Mouse (Mus musculus) CH12.LX (cell line): ENCODE measurements around the gene Tmem239. TPM values are rescaled to one million over a fixed set of nuclear protein-coding genes. Genes with fewer than 3 reads are reported as not detected.

Experiments used
- DNase-seq: peaks from one replicate; pipeline ENCODE4 v3.0.0-alpha.2; 2013; ENCODE audit errors: extremely low read depth
- H3K27ac ChIP-seq: 2 replicates; pipeline ENCODE4 v1.5.1; 2012; ENCODE audit warnings: low read depth, mild to moderate bottlenecking, control low read depth, moderate library complexity; ENCODE audit not compliant: insufficient read depth
- H3K27me3 ChIP-seq: replicated peaks from 2 replicates; pipeline ENCODE3; 2012; ENCODE audit warnings: inconsistent platforms
- H3K36me3 ChIP-seq, 2 experiments: replicated peaks in 1 of 2; 2 replicates each; pipeline versions ENCODE3 to v1.6.1; 2012; ENCODE audit warnings: inconsistent platforms in 1 of 2, low read length in 1 of 2, mild to moderate bottlenecking in 1 of 2, mixed read lengths in 1 of 2, moderate library complexity in 1 of 2; ENCODE audit not compliant: control insufficient read depth in 1 of 2, insufficient read depth in 1 of 2
- H3K4me1 ChIP-seq, 2 experiments: 2 replicates each; pipeline ENCODE4 v1.6.1; 2012; ENCODE audit warnings: inconsistent platforms in 1 of 2, moderate library complexity in 1 of 2; ENCODE audit not compliant: insufficient read depth in 2 of 2, control insufficient read depth in 1 of 2
- H3K4me2 ChIP-seq: 2 replicates; pipeline ENCODE4 v1.6.1; 2012; ENCODE audit warnings: low read depth, mild to moderate bottlenecking, control low read depth; ENCODE audit not compliant: poor library complexity, insufficient read depth, severe bottlenecking
- H3K4me3 ChIP-seq, 3 experiments: fragments of 150-350 bp in 1 of 3; sonication (generic) in 1 of 3; replicated peaks in 1 of 3; 2 replicates each; pipeline versions ENCODE3 to v1.5.1; 2011 to 2012; ENCODE audit warnings: low read depth in 2 of 3, low read length in 2 of 3, mild to moderate bottlenecking in 2 of 3, moderate library complexity in 2 of 3, control low read depth in 1 of 3, improper control_type of control experiment in 1 of 3, inconsistent platforms in 1 of 3, mixed read lengths in 1 of 3; ENCODE audit not compliant: poor library complexity in 1 of 3
- H3K79me2 ChIP-seq: replicated peaks from 2 replicates; pipeline ENCODE4 v1.6.1; 2012; ENCODE audit warnings: mild to moderate bottlenecking, moderate library complexity; ENCODE audit not compliant: control insufficient read depth, poor library complexity, insufficient read depth, severe bottlenecking; ENCODE audit errors: extremely low read depth
- H3K9ac ChIP-seq: 2 replicates; pipeline ENCODE4 v1.6.1; 2012; ENCODE audit warnings: low read depth, mild to moderate bottlenecking, control low read depth, moderate library complexity; ENCODE audit not compliant: insufficient read depth
- H3K9me3 ChIP-seq: replicated peaks from 2 replicates; pipeline ENCODE3; 2012; ENCODE audit warnings: low read length, inconsistent platforms, mixed read lengths
- BHLHE40 ChIP-seq: IDR thresholded peaks from 2 replicates; pipeline ENCODE4 v1.6.1; 2011; ENCODE audit warnings: mild to moderate bottlenecking, low read depth, low read length, improper control_type of control experiment
- CHD2 ChIP-seq: IDR thresholded peaks from 2 replicates; pipeline ENCODE4 v1.6.1; 2011; ENCODE audit warnings: low read length, improper control_type of control experiment
- E2F4 ChIP-seq: IDR thresholded peaks from 2 replicates; pipeline ENCODE4 v1.6.1; 2011; ENCODE audit warnings: low read depth, low read length, improper control_type of control experiment; ENCODE audit not compliant: insufficient replicate concordance
- ELF1 ChIP-seq: IDR thresholded peaks from 2 replicates; pipeline ENCODE4 v1.6.1; 2014; ENCODE audit warnings: low read depth, mild to moderate bottlenecking, inconsistent platforms, low read length, improper control_type of control experiment
- ETS1 ChIP-seq: conservative IDR thresholded peaks from 2 replicates; pipeline ENCODE4 v1.6.1; 2012; ENCODE audit warnings: low read depth, mild to moderate bottlenecking, inconsistent platforms, low read length, improper control_type of control experiment, moderate library complexity
- GABPA ChIP-seq: IDR thresholded peaks from 2 replicates; pipeline ENCODE4 v1.6.1; 2012; ENCODE audit warnings: low read depth, low read length, improper control_type of control experiment, inconsistent platforms; ENCODE audit not compliant: insufficient replicate concordance
- HCFC1 ChIP-seq: IDR thresholded peaks from 2 replicates; pipeline ENCODE4 v1.6.1; 2012; ENCODE audit warnings: low read depth, mild to moderate bottlenecking, inconsistent platforms, low read length, improper control_type of control experiment
- IRF4 ChIP-seq: IDR thresholded peaks from 2 replicates; pipeline ENCODE4 v1.6.1; 2014; ENCODE audit warnings: low read depth, mild to moderate bottlenecking, inconsistent platforms, low read length, improper control_type of control experiment
- JUN ChIP-seq: IDR thresholded peaks from 2 replicates; pipeline ENCODE4 v1.6.1; 2011; ENCODE audit warnings: low read depth, mild to moderate bottlenecking, low read length, improper control_type of control experiment, moderate library complexity; ENCODE audit not compliant: insufficient read depth
- KAT2A ChIP-seq: IDR thresholded peaks from 2 replicates; pipeline ENCODE4 v1.6.1; 2012; ENCODE audit warnings: low read length, improper control_type of control experiment, inconsistent platforms; ENCODE audit not compliant: insufficient replicate concordance
- MAFK ChIP-seq: IDR thresholded peaks from 2 replicates; pipeline ENCODE4 v1.6.1; 2011; ENCODE audit warnings: low read length, improper control_type of control experiment; ENCODE audit not compliant: insufficient replicate concordance
- MAX ChIP-seq: IDR thresholded peaks from 2 replicates; pipeline ENCODE4 v1.6.1; 2011; ENCODE audit warnings: low read length, improper control_type of control experiment
- NRF1 ChIP-seq: IDR thresholded peaks from 2 replicates; pipeline ENCODE4 v1.6.1; 2014; ENCODE audit warnings: low read depth, mild to moderate bottlenecking, inconsistent platforms, low read length, improper control_type of control experiment, moderate library complexity
- PAX5 ChIP-seq: IDR thresholded peaks from 2 replicates; pipeline ENCODE4 v1.6.1; 2012; ENCODE audit warnings: low read length, inconsistent platforms, mixed read lengths
- POLR2A ChIP-seq: IDR thresholded peaks from 2 replicates; pipeline ENCODE4 v1.6.1; 2011; ENCODE audit warnings: low read depth, mild to moderate bottlenecking, improper control_type of control experiment, low read length
- POLR2AphosphoS2 ChIP-seq: IDR thresholded peaks from 2 replicates; pipeline ENCODE4 v1.6.1; 2011; ENCODE audit warnings: low read depth, low read length, improper control_type of control experiment
- RCOR1 ChIP-seq: conservative IDR thresholded peaks from 2 replicates; pipeline ENCODE4 v1.6.1; 2012; ENCODE audit warnings: low read depth, mild to moderate bottlenecking, inconsistent platforms, low read length, improper control_type of control experiment
- SMC3 ChIP-seq: IDR thresholded peaks from 2 replicates; pipeline ENCODE4 v1.6.1; 2011; ENCODE audit warnings: low read depth, low read length, improper control_type of control experiment
- TCF12 ChIP-seq: IDR thresholded peaks from 2 replicates; pipeline ENCODE4 v1.6.1; 2014; ENCODE audit warnings: low read depth, mild to moderate bottlenecking, inconsistent platforms, low read length, improper control_type of control experiment
- UBTF ChIP-seq: IDR thresholded peaks from 2 replicates; pipeline ENCODE4 v1.6.1; 2012; ENCODE audit warnings: low read depth, mild to moderate bottlenecking, inconsistent platforms, low read length, improper control_type of control experiment, moderate library complexity
- ZNF384 ChIP-seq: IDR thresholded peaks from 2 replicates; pipeline ENCODE4 v1.6.1; 2012; ENCODE audit warnings: low read depth, low read length, improper control_type of control experiment, inconsistent platforms
- dilution Hi-C: fragments of 300-500 bp; cut with MboI; formaldehyde crosslinking; loops from 2 replicates; pipeline ENCODE4 v1.14.3; 2020; ENCODE audit warnings: low sequenced_read_pairs; ENCODE audit not compliant: extremely low pct_unique_long_range_greater_than_20kb, extremely low pct_ligation_motif_present
- in situ Hi-C: fragments of 300-500 bp; cut with MboI; formaldehyde crosslinking; loops from 3 replicates; pipeline ENCODE4 v1.14.3; 2019; ENCODE audit warnings: low sequenced_read_pairs, low pct_ligation_motif_present, low pct_unique_long_range_greater_than_20kb, mixed read lengths
- polyA plus RNA-seq: library from polyadenylated mRNA; unstranded; fragments of >175 nt; gene quantifications from 2 replicates; pipeline ENCODE4 v1.2.1, GENCODE M21; 2012; ENCODE audit warnings: low read depth; ENCODE audit not compliant: insufficient read length
- total RNA-seq, 2 experiments: library from RNA; depleted of rRNA; stranded (reverse); fragments of 300-350 nt in 1 of 2; fragments of >200 nt in 1 of 2; gene quantifications; 2 replicates each; pipeline ENCODE4 v1.2.3; 2012 to 2014

Gene Tmem239
- total and polyA plus RNA-seq, 3 experiments = not detected

- TF ChIP-seq POLR2AphosphoS2 = no peak
- no peak for TF ChIP-seq POLR2A
- no peak for TF ChIP-seq E2F4
- TF ChIP-seq CHD2 = no peak
- no peak for TF ChIP-seq IRF4
- TF ChIP-seq BHLHE40 = no peak
- no peak for TF ChIP-seq JUN
- TF ChIP-seq GABPA = no peak
- TF ChIP-seq MAX = no peak
- TF ChIP-seq KAT2A = no peak
- TF ChIP-seq NRF1 = no peak
- no peak for TF ChIP-seq MAFK
- TF ChIP-seq ELF1 = no peak
- no peak for TF ChIP-seq PAX5
- no peak for TF ChIP-seq ETS1
- TF ChIP-seq TCF12 = no peak
- no peak for TF ChIP-seq HCFC1
- no peaks in the 10 kb centered on the region for H3K27me3 ChIP-seq
- H3K27ac ChIP-seq = no peak overlapping the region
- no peak for DNase-seq
- H3K9me3 ChIP-seq = no peaks in the 10 kb centered on the region
- peaks cover 1% of the 10 kb centered on the region; the same call in 1 of the 2 replicates for H3K79me2 ChIP-seq
- in situ Hi-C loops = loop anchor here (10.0 kb wide), 1 partner anchor 113 kb away; no protein-coding TSS in a partner anchor
- no peak overlapping the region for H3K9ac ChIP-seq
- no peak overlapping the region for H3K4me3 ChIP-seq
- dilution Hi-C loops = no loop called here
- H3K4me1 ChIP-seq = no peaks in the 10 kb centered on the region
- H3K4me2 ChIP-seq = no peak overlapping the region
- peaks cover 68 to 86% of the 10 kb centered on the region in 2 experiments for H3K36me3 ChIP-seq
Observed at GRCm38 (mm10) chr2:130442162-130442561, 35.9 kb downstream of the Tmem239 start.

GRCm38 (mm10) chr2:130448449-130448848 is 42.2 kb downstream of the Tmem239 start:
- H3K79me2 ChIP-seq = peaks cover 11% of the 10 kb centered on the region
- DNase-seq = no peak
- dilution Hi-C loops = no loop called here
- H3K27me3 ChIP-seq = no peaks in the 10 kb centered on the region
- no peak overlapping the region for H3K27ac ChIP-seq
- H3K4me2 ChIP-seq = no peak overlapping the region
- H3K4me1 ChIP-seq = peaks cover 0 to 30% of the 10 kb centered on the region in 2 experiments; a peak in 2 of 4 replicates
- peaks cover 7 to 24% of the 10 kb centered on the region in 2 experiments for H3K36me3 ChIP-seq
- no peak overlapping the region for H3K9ac ChIP-seq
- H3K9me3 ChIP-seq = no peaks in the 10 kb centered on the region
- TF ChIP-seq ELF1 (no peak), SMC3 (no peak), RCOR1 (no peak), ZNF384 (no peak), UBTF (no peak)
- no peak overlapping the region for H3K4me3 ChIP-seq
- in situ Hi-C loops = loop anchor here (10.0 kb wide), 1 partner anchor 106 kb away; no protein-coding TSS in a partner anchor
